Mouse (Mus musculus): ENCODE data around the gene Bbs9.
A peak's percentile ranks its signal among the peaks of the same experiment; 100 is the strongest.

DNA sequence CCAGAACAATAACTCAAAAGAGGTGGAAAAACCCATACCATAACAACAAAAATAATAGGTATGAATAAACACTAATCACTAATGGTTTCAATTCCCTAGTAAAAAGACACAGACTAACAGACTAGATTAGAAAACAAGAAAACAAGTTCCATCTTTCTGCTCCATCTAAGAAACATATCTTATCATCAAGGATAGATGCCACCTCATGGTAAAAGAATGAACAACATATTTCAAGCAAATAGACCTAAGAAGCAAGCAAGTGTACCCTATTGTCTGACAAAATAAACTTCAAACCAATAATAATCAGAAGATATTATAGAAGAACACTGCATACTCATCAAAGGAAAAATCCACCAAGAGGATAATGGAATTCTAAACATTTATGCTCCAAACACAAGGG is 441.3 kb downstream of the Bbs9 start:
- TF ChIP-seq ZNF384 (IDR thresholded peaks at IDR 0.05; ENCODE audit: low read depth, low read length), result no peak
- TF ChIP-seq CTCF (conservative IDR thresholded peaks at IDR 0.05 in 1 of 2, IDR thresholded peaks at IDR 0.05 in 1 of 2; ENCODE audit: low read depth in 2 of 2, low read length in 2 of 2), result peak in 1 of 2 experiments; percentile 57; a peak in 2 of 4 replicates
- TF ChIP-seq PAX5 (IDR thresholded peaks at IDR 0.05; ENCODE audit: low read length), result no peak
- no peak for TF ChIP-seq SIN3A (IDR thresholded peaks at IDR 0.05; ENCODE audit: low read length)
- no peak for TF ChIP-seq MAX (IDR thresholded peaks at IDR 0.05; ENCODE audit: low read length)
- TF ChIP-seq IRF4 (IDR thresholded peaks at IDR 0.05; ENCODE audit: low read depth, low read length), result no peak
- peak; percentile 73 for TF ChIP-seq SMC3 (IDR thresholded peaks at IDR 0.05; ENCODE audit: low read depth, low read length)
- TF ChIP-seq EP300 (IDR thresholded peaks at IDR 0.05; ENCODE audit: low read length), result no peak
- no peak for TF ChIP-seq JUND (conservative IDR thresholded peaks at IDR 0.05; ENCODE audit: low read depth, low read length)
- TF ChIP-seq POLR2A (IDR thresholded peaks at IDR 0.05; ENCODE audit: low read depth, low read length), result no peak
- peak; percentile 55 for TF ChIP-seq RAD21 (IDR thresholded peaks at IDR 0.05; ENCODE audit: low read depth, low read length)
- no peak for TF ChIP-seq GABPA (IDR thresholded peaks at IDR 0.05; ENCODE audit: insufficient replicate concordance, low read depth, low read length)
